Mouse (Mus musculus): ENCODE results near the gene Kif16b. TPM values are rescaled to one million over a fixed set of nuclear protein-coding genes. Genes with fewer than 3 reads are reported as not detected.

Kif16b gene
- total RNA-seq, 1 experiment: 10.5 TPM

- Histone ChIP-seq H3K9ac (ENCODE audit: insufficient read depth, low read depth, low read length, poor library complexity, severe bottlenecking) (no peak overlapping the region), H3K36me3 (ENCODE audit: control insufficient read depth, insufficient read depth, low read length, poor library complexity, severe bottlenecking) (no peaks in the 10 kb centered on the region; the same call in 1 of the 2 replicates), H3K4me3 (ENCODE audit: insufficient read depth in 1 of 2, low read depth in 1 of 2, low read length in 2 of 2, poor library complexity in 1 of 2, severe bottlenecking in 1 of 2) (no peak overlapping the region), H3K4me1 (ENCODE audit: control insufficient read depth in 2 of 2, insufficient read depth in 2 of 2, low read length in 2 of 2, poor library complexity in 1 of 2) (no peaks in the 10 kb centered on the region), H3K27ac (ENCODE audit: insufficient read depth, low read depth, low read length, poor library complexity, severe bottlenecking) (no peak overlapping the region), H3K9me3 (ENCODE audit: control insufficient read depth, insufficient read depth, low read depth, low read length) (no peaks in the 10 kb centered on the region)
- no peak for DNase-seq (ENCODE audit: low read depth, low spot score)
- in situ Hi-C loops (cut with MboI; ENCODE audit: low sequenced_read_pairs in 2 of 2, unreplicated experiment in 2 of 2): no loop called here
- TF ChIP-seq MAFK (IDR thresholded peaks at IDR 0.05; ENCODE audit: insufficient read depth, low read depth, low read length): no peak
- TF ChIP-seq CHD2 (IDR thresholded peaks at IDR 0.05; ENCODE audit: low read depth, low read length): no peak
- no peak for TF ChIP-seq ZC3H11A (IDR thresholded peaks at IDR 0.05; ENCODE audit: borderline replicate concordance, low read depth, low read length)
- TF ChIP-seq ZNF384 (IDR thresholded peaks at IDR 0.05; ENCODE audit: low read depth, low read length): no peak
- no peak for TF ChIP-seq HCFC1 (IDR thresholded peaks at IDR 0.05; ENCODE audit: borderline replicate concordance, insufficient read depth, low read length)
Measured at GRCm38 (mm10) chr2:142709326-142709725, 192.0 kb downstream of the Kif16b start.

- H3K27ac ChIP-seq (ENCODE audit: insufficient read depth, low read depth, low read length, poor library complexity, severe bottlenecking): no peak overlapping the region
- H3K9me3 ChIP-seq (ENCODE audit: control insufficient read depth, insufficient read depth, low read depth, low read length): no peaks in the 10 kb centered on the region
- in situ Hi-C loops (cut with MboI; ENCODE audit: low sequenced_read_pairs in 2 of 2, unreplicated experiment in 2 of 2): no loop called here
- H3K4me3 ChIP-seq (ENCODE audit: insufficient read depth in 1 of 2, low read depth in 1 of 2, low read length in 2 of 2, poor library complexity in 1 of 2, severe bottlenecking in 1 of 2): no peak overlapping the region
- TF ChIP-seq ZC3H11A (IDR thresholded peaks at IDR 0.05; ENCODE audit: borderline replicate concordance, low read depth, low read length) (no peak), HCFC1 (IDR thresholded peaks at IDR 0.05; ENCODE audit: borderline replicate concordance, insufficient read depth, low read length) (no peak), CHD2 (IDR thresholded peaks at IDR 0.05; ENCODE audit: low read depth, low read length) (no peak), MAFK (IDR thresholded peaks at IDR 0.05; ENCODE audit: insufficient read depth, low read depth, low read length) (no peak), ZNF384 (IDR thresholded peaks at IDR 0.05; ENCODE audit: low read depth, low read length) (no peak)
- no peak overlapping the region for H3K9ac ChIP-seq (ENCODE audit: insufficient read depth, low read depth, low read length, poor library complexity, severe bottlenecking)
- DNase-seq (ENCODE audit: low read depth, low spot score): no peak
- no peaks in the 10 kb centered on the region for H3K36me3 ChIP-seq (ENCODE audit: control insufficient read depth, insufficient read depth, low read length, poor library complexity, severe bottlenecking)
- H3K4me1 ChIP-seq (ENCODE audit: control insufficient read depth in 2 of 2, insufficient read depth in 2 of 2, low read length in 2 of 2, poor library complexity in 1 of 2): no peaks in the 10 kb centered on the region
Measured at GRCm38 (mm10) chr2:142700689-142701088, 200.6 kb downstream of the Kif16b start.

GRCm38 (mm10) chr2:142698650-142699049 is 202.7 kb downstream of the Kif16b start:
- in situ Hi-C loops (cut with MboI; ENCODE audit: low sequenced_read_pairs in 2 of 2, unreplicated experiment in 2 of 2): no loop called here
- no peak for DNase-seq (ENCODE audit: low read depth, low spot score)
- Histone ChIP-seq H3K4me1 (ENCODE audit: control insufficient read depth in 2 of 2, insufficient read depth in 2 of 2, low read length in 2 of 2, poor library complexity in 1 of 2) (no peaks in the 10 kb centered on the region), H3K9me3 (ENCODE audit: control insufficient read depth, insufficient read depth, low read depth, low read length) (no peaks in the 10 kb centered on the region), H3K27ac (ENCODE audit: insufficient read depth, low read depth, low read length, poor library complexity, severe bottlenecking) (no peak overlapping the region), H3K4me3 (ENCODE audit: insufficient read depth in 1 of 2, low read depth in 1 of 2, low read length in 2 of 2, poor library complexity in 1 of 2, severe bottlenecking in 1 of 2) (no peak overlapping the region), H3K36me3 (ENCODE audit: control insufficient read depth, insufficient read depth, low read length, poor library complexity, severe bottlenecking) (no peaks in the 10 kb centered on the region), H3K9ac (ENCODE audit: insufficient read depth, low read depth, low read length, poor library complexity, severe bottlenecking) (no peak overlapping the region)
- TF ChIP-seq MAFK (IDR thresholded peaks at IDR 0.05; ENCODE audit: insufficient read depth, low read depth, low read length) (no peak), CHD2 (IDR thresholded peaks at IDR 0.05; ENCODE audit: low read depth, low read length) (no peak), HCFC1 (IDR thresholded peaks at IDR 0.05; ENCODE audit: borderline replicate concordance, insufficient read depth, low read length) (no peak)

- H3K9ac ChIP-seq (ENCODE audit: insufficient read depth, low read depth, low read length, poor library complexity, severe bottlenecking): no peak overlapping the region
- no peaks in the 10 kb centered on the region for H3K4me1 ChIP-seq (ENCODE audit: control insufficient read depth in 2 of 2, insufficient read depth in 2 of 2, low read length in 2 of 2, poor library complexity in 1 of 2)
- in situ Hi-C loops (cut with MboI; ENCODE audit: low sequenced_read_pairs in 2 of 2, unreplicated experiment in 2 of 2): no loop called here
- DNase-seq (ENCODE audit: low read depth, low spot score): no peak
- no peaks in the 10 kb centered on the region for H3K9me3 ChIP-seq (ENCODE audit: control insufficient read depth, insufficient read depth, low read depth, low read length)
- TF ChIP-seq HCFC1 (IDR thresholded peaks at IDR 0.05; ENCODE audit: borderline replicate concordance, insufficient read depth, low read length) (no peak), ZNF384 (IDR thresholded peaks at IDR 0.05; ENCODE audit: low read depth, low read length) (no peak), CHD2 (IDR thresholded peaks at IDR 0.05; ENCODE audit: low read depth, low read length) (no peak), MAFK (IDR thresholded peaks at IDR 0.05; ENCODE audit: insufficient read depth, low read depth, low read length) (no peak), ZC3H11A (IDR thresholded peaks at IDR 0.05; ENCODE audit: borderline replicate concordance, low read depth, low read length) (no peak)
- H3K4me3 ChIP-seq (ENCODE audit: insufficient read depth in 1 of 2, low read depth in 1 of 2, low read length in 2 of 2, poor library complexity in 1 of 2, severe bottlenecking in 1 of 2): no peak overlapping the region
- H3K27ac ChIP-seq (ENCODE audit: insufficient read depth, low read depth, low read length, poor library complexity, severe bottlenecking): no peak overlapping the region
- H3K36me3 ChIP-seq (ENCODE audit: control insufficient read depth, insufficient read depth, low read length, poor library complexity, severe bottlenecking): no peaks in the 10 kb centered on the region
Measured at GRCm38 (mm10) chr2:142694936-142695331, 206.4 kb downstream of the Kif16b start.
